Mouse (Mus musculus): ENCODE data around the gene Tcf12. TPM values are rescaled to one million over a fixed set of nuclear protein-coding genes. Genes with fewer than 3 reads are reported as not detected.

The Tcf12 gene
- polyA plus RNA-seq, 1 experiment from 2014 or later: 227 TPM

GRCm38 (mm10) chr9:71981071-71981470 is 130.6 kb downstream of the Tcf12 start:
- no peak overlapping the region for H3K27ac ChIP-seq (ENCODE audit: low read depth, low read length)
- ATAC-seq (ENCODE audit: low FRiP score) (no peak), DNase-seq (ENCODE audit: low spot score) (no peak)
- H3K4me2 ChIP-seq (replicated peaks; ENCODE audit: low read depth, low read length): no peak overlapping the region
- no peaks in the 10 kb centered on the region for H3K27me3 ChIP-seq (ENCODE audit: control insufficient read depth, insufficient read depth, low read length)
- no peak overlapping the region for H3K4me3 ChIP-seq (ENCODE audit: low read depth, low read length)
- H3K9ac ChIP-seq (ENCODE audit: low read depth, low read length): no peak overlapping the region
- H3K9me3 ChIP-seq (ENCODE audit: control insufficient read depth, low read length): no peaks in the 10 kb centered on the region
- H3K4me1 ChIP-seq (replicated peaks; ENCODE audit: control insufficient read depth, insufficient read depth, low read length): peaks cover 5% of the 10 kb centered on the region; the same call in 1 of the 2 replicates
- 95% methylated on average over 3 of the region's 3 CpGs for WGBS
- no peaks in the 10 kb centered on the region for H3K36me3 ChIP-seq (ENCODE audit: control insufficient read depth, insufficient read depth, low read length)

DNA sequence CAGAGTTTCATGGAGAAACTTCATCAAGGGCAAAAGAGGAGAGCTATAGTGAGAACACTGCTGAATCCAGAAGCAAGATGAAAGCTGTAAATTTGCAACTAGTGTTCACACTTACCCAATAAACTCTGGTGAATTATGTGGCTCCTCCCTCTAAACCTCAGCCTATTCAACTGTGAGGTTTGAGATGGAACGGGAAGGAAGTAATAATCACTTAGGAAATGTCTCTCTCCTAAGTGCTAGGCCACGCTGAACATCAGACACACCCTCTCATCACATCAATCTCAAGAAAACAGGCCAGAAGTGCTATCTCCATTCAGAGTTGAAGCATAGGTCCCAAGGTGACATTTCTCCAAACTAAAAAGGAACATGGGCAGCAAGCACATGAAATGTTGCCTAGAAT is 131.1 kb downstream of the Tcf12 start:
- ATAC-seq (ENCODE audit: low FRiP score): no peak
- H3K4me2 ChIP-seq (replicated peaks; ENCODE audit: low read depth, low read length): no peak overlapping the region
- WGBS: 66% methylated on average over 2 of the region's 2 CpGs

GRCm38 (mm10) chr9:71978886-71979285 is 132.8 kb downstream of the Tcf12 start:
- no peak for ATAC-seq (ENCODE audit: low FRiP score)
- WGBS: 64% methylated on average over 3 of the region's 3 CpGs

More for the DNA sequence above, 131.1 kb downstream of the Tcf12 start:
- H3K4me1 ChIP-seq (replicated peaks; ENCODE audit: control insufficient read depth, insufficient read depth, low read length): peaks cover 5% of the 10 kb centered on the region; the same call in 1 of the 2 replicates
- H3K9ac ChIP-seq (ENCODE audit: low read depth, low read length): no peak overlapping the region
- no peak for DNase-seq (ENCODE audit: low spot score)
- no peaks in the 10 kb centered on the region for H3K27me3 ChIP-seq (ENCODE audit: control insufficient read depth, insufficient read depth, low read length)
- H3K9me3 ChIP-seq (ENCODE audit: control insufficient read depth, low read length): no peaks in the 10 kb centered on the region
- no peak overlapping the region for H3K27ac ChIP-seq (ENCODE audit: low read depth, low read length)
- H3K4me3 ChIP-seq (ENCODE audit: low read depth, low read length): no peak overlapping the region
- no peaks in the 10 kb centered on the region for H3K36me3 ChIP-seq (ENCODE audit: control insufficient read depth, insufficient read depth, low read length)

GRCm38 (mm10) chr9:71976034-71976433 is 135.6 kb downstream of the Tcf12 start:
- no peak overlapping the region for H3K9ac ChIP-seq (ENCODE audit: low read depth, low read length)
- no peaks in the 10 kb centered on the region for H3K27me3 ChIP-seq (ENCODE audit: control insufficient read depth, insufficient read depth, low read length)
- H3K4me3 ChIP-seq (ENCODE audit: low read depth, low read length): no peak overlapping the region
- no peak overlapping the region for H3K4me2 ChIP-seq (replicated peaks; ENCODE audit: low read depth, low read length)
- DNase-seq (ENCODE audit: low spot score) (peak; percentile 85), ATAC-seq (ENCODE audit: low FRiP score) (peak; percentile 96)
- peaks cover 5% of the 10 kb centered on the region; the same call in 1 of the 2 replicates for H3K4me1 ChIP-seq (replicated peaks; ENCODE audit: control insufficient read depth, insufficient read depth, low read length)
- H3K27ac ChIP-seq (ENCODE audit: low read depth, low read length): peak overlapping the region; percentile 75
- no peaks in the 10 kb centered on the region for H3K9me3 ChIP-seq (ENCODE audit: control insufficient read depth, low read length)
- H3K36me3 ChIP-seq (ENCODE audit: control insufficient read depth, insufficient read depth, low read length): no peaks in the 10 kb centered on the region
- WGBS: 23% methylated on average over 6 of the region's 6 CpGs

More at GRCm38 (mm10) chr9:71978886-71979285, 132.8 kb downstream of the Tcf12 start:
- Histone ChIP-seq H3K9me3 (ENCODE audit: control insufficient read depth, low read length) (no peaks in the 10 kb centered on the region), H3K27me3 (ENCODE audit: control insufficient read depth, insufficient read depth, low read length) (no peaks in the 10 kb centered on the region), H3K4me1 (replicated peaks; ENCODE audit: control insufficient read depth, insufficient read depth, low read length) (peaks cover 5% of the 10 kb centered on the region; the same call in 1 of the 2 replicates), H3K36me3 (ENCODE audit: control insufficient read depth, insufficient read depth, low read length) (no peaks in the 10 kb centered on the region), H3K9ac (ENCODE audit: low read depth, low read length) (no peak overlapping the region), H3K4me3 (ENCODE audit: low read depth, low read length) (no peak overlapping the region), H3K4me2 (replicated peaks; ENCODE audit: low read depth, low read length) (no peak overlapping the region), H3K27ac (ENCODE audit: low read depth, low read length) (no peak overlapping the region)
- DNase-seq (ENCODE audit: low spot score): no peak

DNA sequence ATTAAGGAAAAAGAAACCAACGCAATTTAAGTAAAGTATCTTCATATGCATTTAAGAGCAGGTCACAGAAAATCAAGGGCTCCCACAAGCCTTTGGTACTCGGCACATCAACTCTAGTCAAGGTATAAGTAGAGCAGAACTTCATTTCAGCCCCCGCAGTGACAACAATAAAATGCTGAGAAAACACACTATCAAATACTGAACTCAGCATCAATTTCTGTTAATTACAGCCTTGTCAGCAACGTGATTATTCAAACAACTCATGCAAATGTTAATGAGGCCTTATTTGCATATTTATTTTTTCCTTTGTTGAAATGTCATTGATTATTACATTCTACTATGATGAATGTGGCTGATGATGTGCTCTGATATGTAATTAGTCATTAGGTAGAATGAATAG is 136.5 kb downstream of the Tcf12 start:
- H3K9me3 ChIP-seq (ENCODE audit: control insufficient read depth, low read length): no peaks in the 10 kb centered on the region
- DNase-seq (ENCODE audit: low spot score) (peak; percentile 27), ATAC-seq (ENCODE audit: low FRiP score) (no peak)
- peaks cover 5% of the 10 kb centered on the region; the same call in 1 of the 2 replicates for H3K4me1 ChIP-seq (replicated peaks; ENCODE audit: control insufficient read depth, insufficient read depth, low read length)
- H3K4me2 ChIP-seq (replicated peaks; ENCODE audit: low read depth, low read length): no peak overlapping the region
- no peak overlapping the region for H3K4me3 ChIP-seq (ENCODE audit: low read depth, low read length)
- H3K36me3 ChIP-seq (ENCODE audit: control insufficient read depth, insufficient read depth, low read length): no peaks in the 10 kb centered on the region
- no peak overlapping the region for H3K9ac ChIP-seq (ENCODE audit: low read depth, low read length)
- 58% methylated on average over 4 of the region's 4 CpGs for WGBS
- H3K27ac ChIP-seq (ENCODE audit: low read depth, low read length): peak overlapping the region; percentile 74
- no peaks in the 10 kb centered on the region for H3K27me3 ChIP-seq (ENCODE audit: control insufficient read depth, insufficient read depth, low read length)

DNA sequence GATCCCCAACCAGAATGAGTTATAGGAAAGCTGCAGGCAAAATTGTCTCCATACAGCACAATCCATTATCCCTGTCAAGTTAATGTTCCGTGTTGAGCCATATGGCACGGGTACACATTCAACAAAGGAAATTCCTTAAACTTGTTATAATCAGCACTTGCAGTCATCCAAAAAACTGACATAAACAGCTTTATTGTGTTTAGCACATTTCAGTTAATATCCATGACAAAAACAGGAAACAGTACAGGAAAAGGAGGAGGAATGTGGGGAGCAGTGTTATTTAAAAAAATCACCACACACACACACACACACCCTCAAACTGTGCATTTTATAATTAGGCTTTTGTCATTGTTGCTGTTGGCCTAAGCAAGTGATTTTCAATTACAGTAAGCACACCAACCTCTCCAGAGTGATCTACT is 137.1 kb downstream of the Tcf12 start:
- H3K4me3 ChIP-seq (ENCODE audit: low read depth, low read length): no peak overlapping the region
- peaks cover 5% of the 10 kb centered on the region; the same call in 1 of the 2 replicates for H3K4me1 ChIP-seq (replicated peaks; ENCODE audit: control insufficient read depth, insufficient read depth, low read length)
- peak overlapping the region; percentile 74 for H3K27ac ChIP-seq (ENCODE audit: low read depth, low read length)
- no peaks in the 10 kb centered on the region for H3K27me3 ChIP-seq (ENCODE audit: control insufficient read depth, insufficient read depth, low read length)
- no peaks in the 10 kb centered on the region for H3K36me3 ChIP-seq (ENCODE audit: control insufficient read depth, insufficient read depth, low read length)
- no peak overlapping the region for H3K9ac ChIP-seq (ENCODE audit: low read depth, low read length)
- H3K4me2 ChIP-seq (replicated peaks; ENCODE audit: low read depth, low read length): no peak overlapping the region
- WGBS: 19% methylated on average over 2 of the region's 2 CpGs
- peak; percentile 62 for ATAC-seq (ENCODE audit: low FRiP score)
- no peaks in the 10 kb centered on the region for H3K9me3 ChIP-seq (ENCODE audit: control insufficient read depth, low read length)
- peak; percentile 44 for DNase-seq (ENCODE audit: low spot score)

- DNase-seq (ENCODE audit: low spot score) (no peak), ATAC-seq (ENCODE audit: low FRiP score) (no peak)
- Histone ChIP-seq H3K9me3 (ENCODE audit: control insufficient read depth, low read length) (no peaks in the 10 kb centered on the region), H3K9ac (ENCODE audit: low read depth, low read length) (no peak overlapping the region), H3K27ac (ENCODE audit: low read depth, low read length) (no peak overlapping the region), H3K27me3 (ENCODE audit: control insufficient read depth, insufficient read depth, low read length) (no peaks in the 10 kb centered on the region), H3K4me2 (replicated peaks; ENCODE audit: low read depth, low read length) (no peak overlapping the region), H3K4me1 (replicated peaks; ENCODE audit: control insufficient read depth, insufficient read depth, low read length) (no peaks in the 10 kb centered on the region), H3K4me3 (ENCODE audit: low read depth, low read length) (no peak overlapping the region), H3K36me3 (ENCODE audit: control insufficient read depth, insufficient read depth, low read length) (no peaks in the 10 kb centered on the region)
- WGBS: 87% methylated on average over 4 of the region's 4 CpGs
Observed at GRCm38 (mm10) chr9:71964039-71964438, 147.6 kb downstream of the Tcf12 start.

GRCm38 (mm10) chr9:71960026-71960396 is 151.7 kb downstream of the Tcf12 start:
- no peak for ATAC-seq (ENCODE audit: low FRiP score)
- H3K27ac ChIP-seq (ENCODE audit: low read depth, low read length): no peak overlapping the region

GRCm38 (mm10) chr9:71959259-71960025 is 152.2 kb downstream of the Tcf12 start:
- peak; percentile 71; the same call in 1 of the 2 replicates for ATAC-seq (ENCODE audit: low FRiP score)

More at GRCm38 (mm10) chr9:71960026-71960396, 151.7 kb downstream of the Tcf12 start:
- no peak for DNase-seq (ENCODE audit: low spot score)
- H3K4me2 ChIP-seq (replicated peaks; ENCODE audit: low read depth, low read length): no peak overlapping the region
- no peaks in the 10 kb centered on the region for H3K9me3 ChIP-seq (ENCODE audit: control insufficient read depth, low read length)
- no peak overlapping the region for H3K4me3 ChIP-seq (ENCODE audit: low read depth, low read length)
- H3K36me3 ChIP-seq (ENCODE audit: control insufficient read depth, insufficient read depth, low read length): no peaks in the 10 kb centered on the region
- no peaks in the 10 kb centered on the region for H3K27me3 ChIP-seq (ENCODE audit: control insufficient read depth, insufficient read depth, low read length)
- no peaks in the 10 kb centered on the region for H3K4me1 ChIP-seq (replicated peaks; ENCODE audit: control insufficient read depth, insufficient read depth, low read length)
- H3K9ac ChIP-seq (ENCODE audit: low read depth, low read length): no peak overlapping the region

More at GRCm38 (mm10) chr9:71959259-71960025, 152.2 kb downstream of the Tcf12 start:
- H3K9ac ChIP-seq (ENCODE audit: low read depth, low read length): no peak overlapping the region
- H3K27ac ChIP-seq (ENCODE audit: low read depth, low read length): no peak overlapping the region
- H3K4me1 ChIP-seq (replicated peaks; ENCODE audit: control insufficient read depth, insufficient read depth, low read length): no peaks in the 10 kb centered on the region
- H3K4me3 ChIP-seq (ENCODE audit: low read depth, low read length): no peak overlapping the region
- WGBS: 68% methylated on average over 11 of the region's 11 CpGs
- H3K4me2 ChIP-seq (replicated peaks; ENCODE audit: low read depth, low read length): no peak overlapping the region
- H3K27me3 ChIP-seq (ENCODE audit: control insufficient read depth, insufficient read depth, low read length): no peaks in the 10 kb centered on the region
- DNase-seq (ENCODE audit: low spot score): peak; percentile 22
- H3K9me3 ChIP-seq (ENCODE audit: control insufficient read depth, low read length): no peaks in the 10 kb centered on the region
- no peaks in the 10 kb centered on the region for H3K36me3 ChIP-seq (ENCODE audit: control insufficient read depth, insufficient read depth, low read length)
